Mouse (Mus musculus): ENCODE data around the gene Dnajc6.

- TF ChIP-seq POLR2A (IDR thresholded peaks at IDR 0.05; ENCODE audit: borderline replicate concordance, control insufficient read depth, low read depth, low read length) (no peak), CTCF (IDR thresholded peaks at IDR 0.05; ENCODE audit: control insufficient read depth, insufficient read depth, low read length) (no peak)
These were observed 75.7 kb downstream of the Dnajc6 start for GRCm38 (mm10) chr4:101572142-101572541.
